Mouse (Mus musculus) cortical plate, adult 2 months (tissue): ENCODE measurements at regions not wholly inside any gene's neighbourhood (a gene's known extent, or its start where the extent isn't known, plus 50 kb on each side); places are given as distances from the start of the nearest gene placed in this dataset.

Source experiments
- CTCF ChIP-seq: fragments of 200-500 bp; IDR thresholded peaks from 2 replicates; pipeline ENCODE4 v1.5.1; 2011; ENCODE audit warnings: mild to moderate bottlenecking, control low read depth, low read length; ENCODE audit not compliant: insufficient read depth; ENCODE audit errors: extremely low read depth
- POLR2A ChIP-seq: fragments of 200-500 bp; IDR thresholded peaks from 2 replicates; pipeline ENCODE4 v1.6.1; 2011; ENCODE audit warnings: mild to moderate bottlenecking, low read length, control low read depth; ENCODE audit not compliant: insufficient read depth; ENCODE audit errors: extremely low read depth

- TF ChIP-seq CTCF = no peak
- no peak for TF ChIP-seq POLR2A
These were observed 106.3 kb upstream of the Gm10295 start for GRCm38 (mm10) chr7:71457409-71458103.
